Mouse (Mus musculus) intestine, embryonic 14.5 days (tissue): ENCODE results near the gene Zpbp2. TPM values are rescaled to one million over a fixed set of nuclear protein-coding genes. Genes with fewer than 3 reads are reported as not detected.

Experiments used
- ATAC-seq: fragments of 200-750 bp; cut with Nextera tagmentation; replicated peaks from 2 replicates; pipeline ENCODE4 v1.8.0; 2017; ENCODE audit warnings: low read depth, moderate number of reproducible peaks, moderate TSS enrichment, moderate library complexity; ENCODE audit not compliant: low FRiP score, low TSS enrichment
- DNase-seq: peaks from one replicate; pipeline ENCODE4 v3.0.0-alpha.2; 2018; ENCODE audit warnings: low spot score
- H3K27ac ChIP-seq: fragments of 300-500 bp; sonication (generic); 2 replicates; pipeline ENCODE4 v1.5.1; 2014; ENCODE audit warnings: low read depth, mild to moderate bottlenecking, control low read depth
- H3K27me3 ChIP-seq: fragments of 300-500 bp; sonication (generic); replicated peaks from 2 replicates; pipeline ENCODE4 v1.6.1; 2014; ENCODE audit warnings: low read length, control low read depth; ENCODE audit not compliant: control insufficient read depth, insufficient read depth
- H3K36me3 ChIP-seq: fragments of 300-500 bp; sonication (generic); 2 replicates; pipeline ENCODE4 v1.6.1; 2014; ENCODE audit warnings: low read length, control low read depth; ENCODE audit not compliant: control insufficient read depth, insufficient read depth
- H3K4me1 ChIP-seq: fragments of 300-500 bp; sonication (generic); replicated peaks from 2 replicates; pipeline ENCODE4 v1.6.1; 2014; ENCODE audit warnings: low read length, control low read depth, mixed read lengths; ENCODE audit not compliant: control insufficient read depth, insufficient read depth
- H3K4me2 ChIP-seq: fragments of 300-500 bp; sonication (generic); 2 replicates; pipeline ENCODE4 v1.6.1; 2014; ENCODE audit warnings: low read length
- H3K4me3 ChIP-seq: fragments of 300-500 bp; sonication (generic); 2 replicates; pipeline ENCODE4 v1.5.1; 2014; ENCODE audit warnings: low read depth, low read length, control low read depth, mixed read lengths
- H3K9ac ChIP-seq: fragments of 300-500 bp; sonication (generic); 2 replicates; pipeline ENCODE4 v1.6.1; 2014; ENCODE audit warnings: mild to moderate bottlenecking, low read length
- H3K9me3 ChIP-seq: fragments of 300-500 bp; sonication (generic); 2 replicates; pipeline ENCODE4 v1.6.1; 2016; ENCODE audit warnings: low read length, control low read depth; ENCODE audit not compliant: control insufficient read depth
- WGBS: fragments of 180-500 bp; shearing (Covaris S2); extraction: QIAGEN DNeasy Blood & Tissue Kit; methylation state at CpG from one replicate; pipeline ENCODE4 v1.1.7; 2014; 5-methylcytosine and 5-hydroxymethylcytosine counted together
- polyA plus RNA-seq: library from polyadenylated mRNA; unstranded; fragments of >200 nt; fragmentation: Nextera tagmentation; extraction: Ambion mirVana; gene quantifications from 2 replicates; pipeline ENCODE4 v1.2.1, GENCODE M21; 2014

The Zpbp2 gene
- polyA plus RNA-seq, 1 experiment from 2014 or later: 0.57 TPM

DNA sequence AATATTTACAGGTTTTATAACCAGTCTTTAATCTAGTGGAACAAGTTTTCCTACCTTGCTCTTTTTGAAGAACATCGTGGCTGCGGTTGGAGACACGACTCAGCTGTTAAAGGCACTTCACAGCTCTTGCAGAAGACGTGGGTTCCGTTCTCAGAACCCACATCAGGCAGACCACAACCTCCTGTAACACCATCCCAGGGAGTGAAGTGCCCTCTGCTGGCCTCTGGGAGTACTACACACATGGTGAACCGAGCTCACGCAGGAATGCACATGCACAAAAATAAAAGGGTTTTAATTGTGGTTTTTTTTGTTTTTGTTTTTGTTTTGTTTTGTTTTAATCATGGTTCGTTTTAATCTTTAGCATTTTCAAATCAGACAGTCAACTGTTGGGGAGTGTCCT lies 17.4 kb downstream of the Zpbp2 start:
- H3K27me3 ChIP-seq: no peaks in the 10 kb centered on the region
- DNase-seq (no peak), ATAC-seq (no peak)
- no peak overlapping the region for H3K4me2 ChIP-seq
- 88% methylated on average over 8 of the region's 8 CpGs for WGBS
- H3K27ac ChIP-seq: no peak overlapping the region
- H3K9me3 ChIP-seq: no peaks in the 10 kb centered on the region
- H3K4me3 ChIP-seq: no peak overlapping the region
- no peak overlapping the region for H3K9ac ChIP-seq
- no peaks in the 10 kb centered on the region for H3K4me1 ChIP-seq
- H3K36me3 ChIP-seq: no peaks in the 10 kb centered on the region

DNA sequence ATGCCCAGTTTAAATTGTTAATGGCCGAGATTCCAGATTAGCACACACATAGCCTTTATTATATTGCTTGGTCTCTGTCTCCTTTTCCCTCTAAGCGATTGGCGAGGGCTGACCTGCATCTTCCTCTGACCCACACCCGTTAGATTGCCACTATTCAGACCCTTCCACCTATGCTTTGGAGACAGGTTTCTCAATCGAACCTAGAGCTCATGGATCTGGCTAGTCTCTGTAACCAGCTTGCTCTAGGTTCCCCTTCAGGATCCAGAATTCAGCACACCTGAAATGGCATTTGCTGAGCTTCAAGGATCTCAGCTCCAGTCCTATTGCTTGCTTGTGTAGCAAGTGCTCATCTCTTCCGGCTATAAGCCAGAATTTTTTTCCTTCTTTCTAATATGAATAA lies 18.6 kb downstream of the Zpbp2 start:
- DNase-seq (no peak), ATAC-seq (no peak)
- Histone ChIP-seq H3K9ac (no peak overlapping the region), H3K4me2 (no peak overlapping the region), H3K36me3 (no peaks in the 10 kb centered on the region), H3K27ac (no peak overlapping the region), H3K4me1 (no peaks in the 10 kb centered on the region), H3K9me3 (no peaks in the 10 kb centered on the region), H3K27me3 (no peaks in the 10 kb centered on the region), H3K4me3 (no peak overlapping the region)
- 78% methylated on average over 6 of the region's 6 CpGs for WGBS

DNA sequence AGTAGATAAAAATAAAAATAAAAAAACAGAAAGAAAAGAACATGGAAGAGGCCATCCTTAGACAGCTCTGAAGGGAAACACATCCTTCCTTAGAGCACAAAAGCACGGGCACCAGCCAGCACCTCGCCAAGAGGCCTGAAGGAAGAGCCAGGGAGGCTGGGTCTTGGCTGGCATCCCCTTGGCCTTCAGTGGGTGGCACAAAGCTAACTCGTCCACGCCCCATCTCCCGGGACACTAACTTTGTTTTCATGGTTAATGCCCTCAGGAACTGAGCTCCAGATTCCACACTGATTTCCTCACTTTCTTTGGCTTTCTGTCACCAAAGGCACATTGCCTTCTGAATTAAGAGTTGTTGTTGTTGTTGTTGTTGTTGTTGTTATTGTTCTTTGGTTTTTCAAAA lies 26.9 kb downstream of the Zpbp2 start:
- Histone ChIP-seq H3K9me3 (no peaks in the 10 kb centered on the region), H3K27me3 (no peaks in the 10 kb centered on the region), H3K36me3 (peaks cover 12% of the 10 kb centered on the region), H3K4me3 (no peak overlapping the region), H3K9ac (no peak overlapping the region), H3K4me1 (no peaks in the 10 kb centered on the region), H3K4me2 (no peak overlapping the region), H3K27ac (no peak overlapping the region)
- ATAC-seq (no peak), DNase-seq (no peak)
- WGBS: 90% methylated on average over 5 of the region's 5 CpGs

DNA sequence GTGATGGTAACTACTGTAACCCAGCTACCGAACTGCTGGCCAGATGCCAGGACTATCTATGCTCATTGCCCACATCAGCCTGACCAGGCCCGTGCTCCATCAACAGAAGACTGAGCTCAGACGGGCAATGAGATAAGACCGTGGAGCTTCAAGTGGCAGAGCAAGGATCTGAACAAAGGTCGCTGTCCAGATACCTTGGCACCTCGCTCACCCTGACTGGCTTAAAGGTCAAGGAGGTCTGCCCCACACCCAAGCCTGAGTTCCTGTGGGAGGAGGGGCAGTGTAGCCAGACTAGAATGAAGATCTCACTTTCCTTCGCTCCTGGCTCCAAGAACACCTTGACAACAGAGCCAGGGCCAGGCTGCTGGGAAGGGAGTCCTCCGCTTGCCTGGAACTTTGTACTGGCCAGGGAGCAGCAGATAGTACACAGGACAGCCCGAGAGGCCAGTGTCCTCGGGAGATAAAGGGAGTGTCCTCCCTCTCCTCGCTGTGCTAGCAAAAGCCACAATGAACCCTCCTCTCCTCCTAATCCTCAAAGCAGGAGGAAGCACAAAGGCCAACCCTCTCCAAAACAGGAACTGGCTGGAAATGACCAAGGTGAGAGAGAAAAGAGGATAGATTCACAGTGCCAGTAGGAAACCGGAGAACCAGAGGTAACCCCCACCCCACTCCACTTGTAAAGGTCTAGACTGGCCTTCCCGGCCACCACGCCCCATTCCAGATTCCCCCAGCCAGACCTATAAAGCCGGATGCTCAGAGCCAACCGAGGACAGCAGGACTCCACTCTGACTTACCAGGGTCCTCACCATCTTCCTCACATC lies 29.6 kb downstream of the Zpbp2 start:
- no peak overlapping the region for H3K9ac ChIP-seq
- no peak overlapping the region for H3K4me2 ChIP-seq
- H3K27ac ChIP-seq: 0 out of 2 replicates have a peak overlapping the region, but pooled peaks have one; percentile 16

DNA sequence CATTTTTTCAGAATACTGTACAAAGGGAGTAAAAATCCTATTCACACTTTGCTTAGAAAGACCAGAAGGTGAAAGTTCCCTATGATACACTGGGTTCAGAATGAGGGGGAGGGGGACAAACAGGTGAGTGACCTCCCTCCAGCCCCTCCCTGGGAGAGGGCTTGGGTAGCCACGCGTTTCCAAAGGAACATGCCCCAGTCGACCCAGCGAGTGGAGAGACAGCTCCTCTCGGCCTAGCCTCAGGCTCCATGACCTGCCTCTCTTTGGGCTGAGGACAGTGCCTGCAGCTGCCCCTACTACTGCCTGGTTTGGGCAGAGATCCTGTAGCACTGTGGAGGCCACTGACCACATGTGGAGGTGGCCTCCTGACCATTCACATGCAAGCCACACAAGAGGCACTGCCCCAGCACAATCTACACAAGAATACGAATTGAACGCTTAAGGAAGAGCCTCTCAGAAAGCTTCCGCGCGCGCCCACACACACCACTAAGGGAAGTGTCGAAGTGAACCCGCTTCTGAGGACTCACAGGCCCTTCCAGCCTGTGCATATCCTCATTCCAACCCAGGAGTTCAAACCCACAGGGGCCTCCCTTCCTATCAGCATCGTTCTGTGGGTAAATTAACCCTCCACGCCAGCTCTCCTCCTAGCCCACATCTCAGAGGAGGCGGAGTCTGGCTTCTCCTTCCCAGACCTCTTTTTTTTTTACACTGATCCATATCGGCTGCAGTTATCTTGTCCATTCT lies 30.6 kb downstream of the Zpbp2 start:
- H3K27me3 ChIP-seq: no peaks in the 10 kb centered on the region
- H3K9me3 ChIP-seq: no peaks in the 10 kb centered on the region
- no peak overlapping the region for H3K4me3 ChIP-seq
- 77% methylated on average over 17 of the region's 17 CpGs for WGBS
- peaks cover 15% of the 10 kb centered on the region for H3K4me1 ChIP-seq
- 0 out of 2 replicates have a peak overlapping the region, but pooled peaks have one; percentile 16 for H3K27ac ChIP-seq
- ATAC-seq (no peak), DNase-seq (no peak)
- no peak overlapping the region for H3K4me2 ChIP-seq
- H3K36me3 ChIP-seq: peaks cover 20% of the 10 kb centered on the region
- H3K9ac ChIP-seq: no peak overlapping the region

More for the DNA sequence above, 29.6 kb downstream of the Zpbp2 start:
- Histone ChIP-seq H3K4me1 (peaks cover 7% of the 10 kb centered on the region), H3K4me3 (no peak overlapping the region), H3K27me3 (no peaks in the 10 kb centered on the region), H3K36me3 (peaks cover 20% of the 10 kb centered on the region), H3K9me3 (no peaks in the 10 kb centered on the region)
- 67% methylated on average over 16 of the region's 16 CpGs for WGBS
- ATAC-seq (no peak), DNase-seq (no peak)

DNA sequence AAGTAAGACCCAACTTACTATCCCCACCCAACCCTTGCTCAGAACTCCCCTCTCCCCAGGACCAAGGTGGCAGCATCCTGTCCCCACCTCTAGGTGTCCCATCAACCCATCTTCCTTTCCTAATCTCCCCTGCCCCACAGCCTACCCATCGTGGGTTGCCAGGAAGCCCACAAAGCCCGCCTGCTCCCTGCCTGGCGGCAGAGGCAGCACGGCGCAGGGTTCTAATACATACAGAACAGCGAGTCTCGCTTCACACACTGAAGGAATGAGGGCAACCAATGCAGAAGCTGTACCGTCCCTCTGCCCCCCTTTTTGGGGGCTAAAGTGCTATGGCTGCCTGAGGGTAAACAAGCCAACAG lies 31.1 kb downstream of the Zpbp2 start:
- Histone ChIP-seq H3K36me3 (peaks cover 20% of the 10 kb centered on the region), H3K27ac (no peak overlapping the region), H3K9ac (no peak overlapping the region), H3K4me3 (no peak overlapping the region), H3K27me3 (no peaks in the 10 kb centered on the region), H3K9me3 (no peaks in the 10 kb centered on the region), H3K4me2 (no peak overlapping the region), H3K4me1 (peaks cover 15% of the 10 kb centered on the region)
- DNase-seq (no peak), ATAC-seq (no peak)
- 89% methylated on average over 8 of the region's 8 CpGs for WGBS

GRCm38 (mm10) chr11:98582551-98583264 lies 31.8 kb downstream of the Zpbp2 start:
- Histone ChIP-seq H3K9me3 (no peaks in the 10 kb centered on the region), H3K27ac (no peak overlapping the region), H3K36me3 (peaks cover 20% of the 10 kb centered on the region), H3K4me1 (peaks cover 18% of the 10 kb centered on the region), H3K4me2 (no peak overlapping the region), H3K9ac (no peak overlapping the region), H3K4me3 (no peak overlapping the region), H3K27me3 (no peaks in the 10 kb centered on the region)
- ATAC-seq (no peak), DNase-seq (no peak)
- WGBS: 85% methylated on average over 12 of the region's 12 CpGs

DNA sequence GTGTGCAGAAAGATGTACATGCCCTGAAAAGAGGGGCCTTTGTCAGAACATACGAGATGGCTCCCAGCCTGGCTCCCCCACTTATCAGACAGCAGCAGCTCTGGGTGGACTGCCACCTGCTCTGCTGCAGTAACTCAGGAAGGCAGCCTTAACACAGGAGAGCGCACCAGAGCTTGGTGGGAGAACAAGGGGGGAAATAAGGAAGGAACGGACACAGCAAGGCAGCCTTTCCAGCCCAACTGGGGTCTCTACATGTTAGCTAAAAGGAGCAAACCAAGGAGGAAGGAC lies 32.3 kb downstream of the Zpbp2 start:
- no peak for ATAC-seq

More for the DNA sequence above, 32.3 kb downstream of the Zpbp2 start:
- Histone ChIP-seq H3K27me3 (no peaks in the 10 kb centered on the region), H3K9ac (no peak overlapping the region), H3K4me3 (no peak overlapping the region), H3K4me1 (peaks cover 23% of the 10 kb centered on the region), H3K4me2 (no peak overlapping the region), H3K27ac (no peak overlapping the region), H3K9me3 (no peaks in the 10 kb centered on the region), H3K36me3 (peaks cover 20% of the 10 kb centered on the region)
- 93% methylated on average over 3 of the region's 3 CpGs for WGBS
- DNase-seq: no peak
